Mouse (Mus musculus): ENCODE measurements around the gene Grwd1. TPM values are rescaled to one million over a fixed set of nuclear protein-coding genes. Genes with fewer than 3 reads are reported as not detected.
A peak's percentile ranks its signal among the peaks of the same experiment; 100 is the strongest.

Gene Grwd1
- total and polyA plus RNA-seq, 3 experiments = 10.2 to 72.8 (median 20.6) TPM

DNA sequence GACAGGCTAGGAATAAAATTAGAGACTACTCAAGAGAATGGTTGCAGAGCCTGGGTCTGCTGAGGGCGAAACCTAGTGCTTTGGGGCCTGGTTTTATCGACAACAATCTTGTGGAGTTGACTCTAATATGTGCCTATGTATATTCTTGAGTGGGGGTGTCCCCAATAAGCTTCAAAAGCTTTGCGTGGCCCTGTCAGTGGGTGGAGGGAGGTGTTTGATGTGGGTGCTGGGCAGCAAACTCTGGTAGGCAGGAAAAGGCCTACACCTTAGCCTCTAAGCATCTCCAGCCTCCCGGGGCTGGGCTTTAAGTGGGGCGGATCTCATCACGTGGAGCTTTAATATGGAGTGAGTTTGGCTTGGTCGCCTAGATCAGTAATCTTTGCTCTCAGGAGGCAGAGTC is 31.8 kb downstream of the Grwd1 start:
- no peak for ATAC-seq (ENCODE audit: extremely low read depth, insufficient number of reproducible peaks, low FRiP score, poor library complexity, severe bottlenecking)
- DNase-seq (ENCODE audit: low spot score) = no peak
- H3K27me3 ChIP-seq (ENCODE audit: insufficient read depth, low read length) = peaks cover 40% of the 10 kb centered on the region
- no peaks in the 10 kb centered on the region for H3K9me3 ChIP-seq (replicated peaks)
- no peaks in the 10 kb centered on the region for H3K36me3 ChIP-seq (replicated peaks)
- no peak overlapping the region for H3K4me3 ChIP-seq (ENCODE audit: low read depth, low read length)
- H3K4me1 ChIP-seq (ENCODE audit: insufficient read depth, low read depth, low read length) = peaks cover 30% of the 10 kb centered on the region
- TF ChIP-seq TAL1 (conservative IDR thresholded peaks at IDR 0.05; ENCODE audit: low read depth, low read length) = no peak

DNA sequence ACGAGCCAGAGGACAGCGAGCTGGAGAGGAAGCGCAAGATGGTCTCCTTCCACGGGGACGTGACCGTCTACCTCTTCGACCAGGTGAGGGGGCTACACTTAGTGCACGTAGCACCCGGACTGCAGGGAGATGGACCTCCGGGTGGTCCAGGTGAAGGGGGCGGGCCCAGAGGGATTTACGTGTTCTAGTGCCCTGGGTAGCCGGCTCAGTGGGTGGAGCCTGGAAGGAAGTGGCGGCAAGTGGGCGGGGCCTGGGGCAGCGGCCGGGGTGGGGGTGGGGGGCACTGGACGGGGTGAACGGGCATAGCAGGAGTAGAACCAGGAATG is 32.3 kb downstream of the Grwd1 start:
- TF ChIP-seq GATA2 (IDR thresholded peaks at IDR 0.05; ENCODE audit: borderline replicate concordance, low read depth, low read length) (no peak), POLR2AphosphoS5 (IDR thresholded peaks at IDR 0.05; ENCODE audit: insufficient replicate concordance, low read depth, low read length) (no peak), GATA1 (IDR thresholded peaks at IDR 0.05; ENCODE audit: borderline replicate concordance, low read length) (no peak), TAL1 (conservative IDR thresholded peaks at IDR 0.05; ENCODE audit: low read depth, low read length) (no peak)
- Histone ChIP-seq H3K27me3 (ENCODE audit: insufficient read depth, low read length) (peaks cover 40% of the 10 kb centered on the region), H3K4me3 (ENCODE audit: low read depth, low read length) (peak overlapping the region; percentile 65; the same call in 1 of the 2 replicates)

DNA sequence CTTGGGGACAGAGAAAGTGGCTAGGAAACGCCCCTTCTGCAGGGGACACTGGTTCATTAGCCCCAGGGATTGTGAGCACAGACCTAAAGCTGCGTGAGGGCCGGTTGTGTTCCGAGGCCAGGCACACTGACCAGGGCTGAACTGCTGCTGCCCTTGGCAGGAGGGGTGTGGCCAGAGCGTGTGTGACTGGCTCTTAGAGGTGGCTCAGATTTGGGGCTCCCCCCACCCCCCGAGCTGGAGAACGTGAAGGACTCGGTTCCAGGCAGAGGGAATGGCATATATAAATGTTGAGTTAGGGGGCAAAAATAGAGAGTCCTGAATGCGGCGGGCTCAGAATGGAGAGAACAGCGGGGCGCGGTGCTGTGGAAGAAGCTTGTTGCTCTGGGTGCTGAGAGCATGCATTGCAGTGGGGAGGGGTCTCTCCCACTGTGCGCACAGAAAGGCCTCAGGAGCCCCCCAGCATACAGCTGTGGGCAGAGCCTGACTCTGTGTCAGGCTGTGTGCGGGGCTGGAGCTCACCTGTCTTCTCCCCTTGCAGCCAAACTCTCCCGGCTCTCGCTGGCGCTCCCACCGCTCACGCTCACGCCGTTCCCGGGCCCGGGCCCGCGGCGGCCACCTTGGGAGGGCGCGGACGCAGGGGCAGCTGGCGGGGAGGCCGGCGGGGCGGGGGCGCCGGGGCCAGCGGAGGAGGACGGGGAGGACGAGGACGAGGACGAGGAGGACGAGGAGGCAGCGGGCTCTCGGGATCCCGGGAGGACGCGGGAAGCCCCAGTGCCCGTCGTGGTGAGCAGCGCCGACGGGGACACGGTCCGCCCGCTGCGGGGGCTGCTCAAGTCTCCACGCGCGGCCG is 32.9 kb downstream of the Grwd1 start:
- DNase-seq (ENCODE audit: low spot score) (no peak), ATAC-seq (ENCODE audit: extremely low read depth, insufficient number of reproducible peaks, low FRiP score, poor library complexity, severe bottlenecking) (no peak)
- TF ChIP-seq GATA2 (IDR thresholded peaks at IDR 0.05; ENCODE audit: borderline replicate concordance, low read depth, low read length) = no peak
- TF ChIP-seq TAL1 (conservative IDR thresholded peaks at IDR 0.05; ENCODE audit: low read depth, low read length) = no peak
- no peak for TF ChIP-seq POLR2AphosphoS5 (IDR thresholded peaks at IDR 0.05; ENCODE audit: insufficient replicate concordance, low read depth, low read length)
- TF ChIP-seq GATA1 (IDR thresholded peaks at IDR 0.05; ENCODE audit: borderline replicate concordance, low read length) = no peak
- TF ChIP-seq CTCF (IDR thresholded peaks at IDR 0.05; ENCODE audit: low read depth, low read length) = no peak
- Histone ChIP-seq H3K9me3 (replicated peaks) (no peaks in the 10 kb centered on the region), H3K27me3 (ENCODE audit: insufficient read depth, low read length) (peaks cover 39% of the 10 kb centered on the region), H3K36me3 (replicated peaks) (no peaks in the 10 kb centered on the region), H3K4me3 (ENCODE audit: low read depth, low read length) (peak overlapping the region; percentile 65; the same call in 1 of the 2 replicates), H3K4me1 (ENCODE audit: insufficient read depth, low read depth, low read length) (peaks cover 30% of the 10 kb centered on the region)

More for the DNA sequence above, 32.3 kb downstream of the Grwd1 start:
- DNase-seq (ENCODE audit: low spot score) (no peak), ATAC-seq (ENCODE audit: extremely low read depth, insufficient number of reproducible peaks, low FRiP score, poor library complexity, severe bottlenecking) (no peak)
- Histone ChIP-seq H3K9me3 (replicated peaks) (no peaks in the 10 kb centered on the region), H3K4me1 (ENCODE audit: insufficient read depth, low read depth, low read length) (peaks cover 30% of the 10 kb centered on the region), H3K36me3 (replicated peaks) (no peaks in the 10 kb centered on the region)

DNA sequence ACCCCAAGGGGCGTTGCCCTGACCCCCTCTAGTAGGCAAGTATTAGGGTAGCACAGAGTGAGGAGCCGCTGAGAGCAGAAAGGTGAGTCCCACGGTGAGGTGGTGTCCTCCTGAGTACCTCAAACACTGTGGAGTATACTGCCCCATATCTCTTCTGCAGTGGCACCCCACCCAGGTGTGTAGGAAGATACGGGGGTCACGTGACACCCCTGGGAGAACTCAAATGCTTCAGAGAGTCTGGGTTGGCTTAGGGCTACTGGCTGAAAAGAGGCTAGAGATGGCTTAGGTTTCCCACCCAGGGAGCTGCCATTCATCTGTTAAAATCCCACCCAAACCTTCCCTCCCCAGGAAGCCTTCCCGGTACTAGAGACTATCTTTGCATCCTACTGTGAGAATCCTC is 33.8 kb downstream of the Grwd1 start:
- no peaks in the 10 kb centered on the region for H3K9me3 ChIP-seq (replicated peaks)
- TF ChIP-seq GATA1 (IDR thresholded peaks at IDR 0.05; ENCODE audit: borderline replicate concordance, low read length) (no peak), CTCF (IDR thresholded peaks at IDR 0.05; ENCODE audit: low read depth, low read length) (no peak), POLR2AphosphoS5 (IDR thresholded peaks at IDR 0.05; ENCODE audit: insufficient replicate concordance, low read depth, low read length) (no peak), TAL1 (conservative IDR thresholded peaks at IDR 0.05; ENCODE audit: low read depth, low read length) (no peak), GATA2 (IDR thresholded peaks at IDR 0.05; ENCODE audit: borderline replicate concordance, low read depth, low read length) (no peak)
- ATAC-seq (ENCODE audit: extremely low read depth, insufficient number of reproducible peaks, low FRiP score, poor library complexity, severe bottlenecking) (peak; percentile 8; the same call in 1 of the 2 replicates), DNase-seq (ENCODE audit: low spot score) (no peak)
- H3K36me3 ChIP-seq (replicated peaks) = no peaks in the 10 kb centered on the region
- H3K4me3 ChIP-seq (ENCODE audit: low read depth, low read length) = no peak overlapping the region
- H3K27me3 ChIP-seq (ENCODE audit: insufficient read depth, low read length) = peaks cover 37% of the 10 kb centered on the region
- peaks cover 30% of the 10 kb centered on the region for H3K4me1 ChIP-seq (ENCODE audit: insufficient read depth, low read depth, low read length)

DNA sequence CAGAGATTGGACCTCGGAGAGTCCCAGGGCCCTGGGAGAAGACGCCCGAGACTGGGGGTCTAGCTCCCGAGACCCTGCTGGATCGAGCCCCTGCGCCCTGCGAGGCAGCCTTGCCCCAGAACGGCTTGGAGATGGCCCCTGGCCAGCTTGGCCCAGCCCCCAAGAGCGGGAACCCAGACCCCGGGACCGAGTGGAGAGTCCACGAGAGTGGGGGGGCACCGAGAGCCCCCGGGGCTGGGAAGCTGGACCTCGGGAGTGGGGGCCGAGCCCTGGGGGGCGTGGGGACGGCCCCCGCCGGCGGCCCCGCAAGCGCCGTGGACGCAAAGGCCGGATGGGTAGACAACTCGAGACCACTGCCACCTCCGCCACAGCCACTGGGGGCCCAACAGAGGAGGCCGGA is 35.8 kb downstream of the Grwd1 start:
- ATAC-seq (ENCODE audit: extremely low read depth, insufficient number of reproducible peaks, low FRiP score, poor library complexity, severe bottlenecking) = no peak
- no peak for TF ChIP-seq CTCF (IDR thresholded peaks at IDR 0.05; ENCODE audit: low read depth, low read length)
- no peak for TF ChIP-seq GATA2 (IDR thresholded peaks at IDR 0.05; ENCODE audit: borderline replicate concordance, low read depth, low read length)
- no peak for TF ChIP-seq POLR2AphosphoS5 (IDR thresholded peaks at IDR 0.05; ENCODE audit: insufficient replicate concordance, low read depth, low read length)
- no peak for TF ChIP-seq TAL1 (conservative IDR thresholded peaks at IDR 0.05; ENCODE audit: low read depth, low read length)
- no peak for TF ChIP-seq GATA1 (IDR thresholded peaks at IDR 0.05; ENCODE audit: borderline replicate concordance, low read length)

DNA sequence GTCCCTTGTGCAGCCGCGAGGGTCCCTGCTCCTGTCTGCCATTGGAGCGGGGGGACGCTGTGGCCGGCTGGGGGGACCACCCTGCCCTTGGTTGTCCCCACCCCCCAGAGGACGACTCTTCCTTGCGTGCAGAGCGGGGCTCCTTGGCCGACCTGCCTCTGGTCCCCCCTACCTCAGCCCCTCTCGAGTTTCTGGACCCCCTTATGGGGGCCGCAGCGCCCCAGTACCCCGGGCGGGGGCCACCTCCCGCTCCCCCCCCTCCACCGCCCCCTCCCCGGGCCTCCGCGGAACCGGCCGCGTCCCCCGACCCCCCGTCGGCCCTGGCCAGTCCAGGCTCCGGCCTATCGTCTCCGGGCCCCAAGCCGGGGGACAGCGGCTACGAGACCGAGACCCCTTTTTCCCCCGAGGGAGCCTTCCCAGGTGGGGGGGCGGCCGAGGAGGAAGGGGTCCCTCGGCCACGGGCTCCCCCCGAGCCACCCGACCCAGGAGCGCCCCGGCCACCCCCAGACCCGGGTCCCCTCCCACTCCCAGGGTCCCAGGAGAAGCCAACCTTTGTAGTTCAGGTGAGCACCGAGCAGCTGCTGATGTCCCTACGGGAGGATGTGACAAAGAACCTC is 36.7 kb downstream of the Grwd1 start:
- Histone ChIP-seq H3K4me1 (ENCODE audit: insufficient read depth, low read depth, low read length) (peaks cover 22% of the 10 kb centered on the region), H3K4me3 (ENCODE audit: low read depth, low read length) (no peak overlapping the region), H3K9me3 (replicated peaks) (no peaks in the 10 kb centered on the region), H3K27me3 (ENCODE audit: insufficient read depth, low read length) (peaks cover 35% of the 10 kb centered on the region), H3K36me3 (replicated peaks) (no peaks in the 10 kb centered on the region)
- TF ChIP-seq CTCF (IDR thresholded peaks at IDR 0.05; ENCODE audit: low read depth, low read length) (no peak), GATA2 (IDR thresholded peaks at IDR 0.05; ENCODE audit: borderline replicate concordance, low read depth, low read length) (no peak), TAL1 (conservative IDR thresholded peaks at IDR 0.05; ENCODE audit: low read depth, low read length) (no peak), POLR2AphosphoS5 (IDR thresholded peaks at IDR 0.05; ENCODE audit: insufficient replicate concordance, low read depth, low read length) (no peak), GATA1 (IDR thresholded peaks at IDR 0.05; ENCODE audit: borderline replicate concordance, low read length) (no peak)
- DNase-seq (ENCODE audit: low spot score) = no peak
- ATAC-seq (ENCODE audit: extremely low read depth, insufficient number of reproducible peaks, low FRiP score, poor library complexity, severe bottlenecking) = no peak

More for the DNA sequence above, 35.8 kb downstream of the Grwd1 start:
- Histone ChIP-seq H3K27me3 (ENCODE audit: insufficient read depth, low read length) (peaks cover 35% of the 10 kb centered on the region), H3K4me1 (ENCODE audit: insufficient read depth, low read depth, low read length) (peaks cover 22% of the 10 kb centered on the region), H3K4me3 (ENCODE audit: low read depth, low read length) (no peak overlapping the region), H3K9me3 (replicated peaks) (no peaks in the 10 kb centered on the region), H3K36me3 (replicated peaks) (no peaks in the 10 kb centered on the region)
- DNase-seq (ENCODE audit: low spot score) = no peak

Data from G1E (cell line).